Mouse (Mus musculus) urinary bladder, adult 18-20 months (tissue): Measurements from ENCODE around the gene Sp3.
A peak's percentile ranks its signal among the peaks of the same experiment; 100 is the strongest.
"Not testable (repeated sequence)": the region's sequence is repeated elsewhere in the genome, so short reads cannot be mapped to it uniquely, and the experiment has no call there.

Experiments
- DNase-seq, 2 experiments: peaks; one replicate each; pipeline ENCODE4 v3.0.0; 2022; ENCODE audit warnings: low spot score in 2 of 2, mixed read lengths in 2 of 2

Gene Sp3

DNA sequence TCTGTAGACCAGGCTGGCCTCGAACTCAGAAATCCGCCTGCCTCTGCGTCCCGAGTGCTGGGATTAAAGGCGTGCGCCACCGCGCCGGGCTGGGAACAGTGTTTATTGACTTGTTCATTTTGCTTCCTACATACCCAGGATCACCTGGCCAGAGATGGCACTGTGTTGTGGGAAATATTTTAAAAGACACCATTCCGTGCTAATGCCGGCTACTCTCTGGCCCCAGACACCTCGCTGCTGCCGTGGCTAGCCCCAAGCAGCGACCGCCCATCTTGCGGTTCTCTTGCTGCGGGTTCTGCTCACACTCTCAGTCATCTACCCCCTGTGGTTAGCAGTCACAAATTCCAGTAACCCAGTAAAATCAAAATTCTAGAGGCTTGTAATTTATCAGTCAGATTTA is 12.3 kb upstream of the Sp3 start:
- DNase-seq: no peak

DNA sequence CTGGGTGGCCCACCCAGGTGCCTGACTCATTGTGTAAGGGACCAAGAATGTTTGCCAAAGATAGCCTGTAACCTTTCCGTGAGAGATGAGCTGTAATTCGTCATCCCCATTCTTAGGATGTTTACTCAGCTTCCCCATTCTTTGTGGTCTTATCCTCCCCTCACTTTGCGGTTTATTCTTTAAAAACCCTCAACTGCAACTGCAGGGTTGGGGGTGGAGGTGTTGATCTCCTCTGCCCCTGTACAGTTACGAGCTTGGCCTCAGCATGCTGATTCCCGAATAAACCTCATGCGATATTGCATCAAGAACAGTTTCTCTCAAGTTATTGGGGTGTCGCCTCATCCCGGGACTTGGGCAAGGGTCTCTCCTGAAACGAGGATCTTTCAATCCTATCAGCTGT is 8.7 kb upstream of the Sp3 start:
- not testable (repeated sequence) for DNase-seq

DNA sequence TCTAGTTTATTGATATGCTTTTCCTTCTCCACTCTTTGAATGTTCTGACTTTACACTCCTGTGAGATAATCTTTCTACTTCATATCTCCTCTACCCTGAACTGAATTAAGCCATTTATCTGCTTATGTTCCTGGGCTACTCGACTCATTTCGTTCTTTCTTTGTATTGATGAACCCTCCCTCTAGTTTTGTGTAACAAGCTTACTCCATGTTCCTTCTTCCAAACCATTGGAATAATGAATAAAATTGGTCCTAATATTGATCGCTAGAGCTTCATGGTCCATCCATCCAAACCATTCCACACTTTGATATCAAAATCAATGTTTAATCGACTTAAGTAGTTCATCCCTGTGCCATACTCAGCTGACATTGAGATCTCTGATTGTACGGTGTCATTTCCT is 6.4 kb upstream of the Sp3 start, which contains the start of gene Gm11084:
TSS of gene Gm11084 (minus strand) at position 101 of the 400 bp plus-strand sequence.
- DNase-seq: no peak

DNA sequence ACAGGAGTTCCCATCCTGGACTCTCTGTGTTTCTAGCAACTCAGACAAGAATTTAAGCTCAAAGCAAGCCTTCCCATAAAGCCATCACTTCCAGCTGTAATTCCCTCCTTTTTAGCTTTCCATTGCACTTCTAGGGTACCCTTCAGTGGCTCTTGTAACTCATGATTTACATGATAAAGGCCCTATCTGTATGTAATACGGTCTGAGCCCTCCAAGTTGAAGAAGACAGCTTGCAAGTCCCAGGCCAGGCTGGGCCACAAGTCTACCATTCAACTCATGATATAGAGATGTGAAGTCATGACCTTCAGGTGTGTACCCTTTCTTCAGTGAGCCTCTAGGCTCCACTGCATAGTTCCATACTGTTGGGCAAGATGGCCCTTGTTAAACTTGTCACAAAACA is 5.3 kb upstream of the Sp3 start:
- DNase-seq: no peak

DNA sequence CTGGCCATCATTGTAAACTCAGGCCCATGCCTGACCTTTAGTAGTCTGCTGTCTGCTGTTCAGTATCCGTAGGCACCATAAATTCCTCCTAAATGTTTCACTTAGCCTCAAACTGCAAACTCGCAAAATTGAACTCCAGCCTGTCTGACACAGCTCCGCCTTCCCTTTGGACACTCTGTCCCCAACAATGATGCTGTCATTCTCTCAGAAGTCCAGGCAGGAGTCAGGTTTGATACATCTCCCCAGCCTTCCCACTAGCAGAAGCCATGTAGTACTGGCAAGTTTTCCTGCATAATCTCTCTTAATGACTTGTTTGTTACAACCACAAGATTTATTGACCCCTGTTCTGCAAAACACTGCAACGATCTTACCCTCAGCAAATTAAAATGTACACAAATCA is 4.6 kb upstream of the Sp3 start:
- DNase-seq: no peak

DNA sequence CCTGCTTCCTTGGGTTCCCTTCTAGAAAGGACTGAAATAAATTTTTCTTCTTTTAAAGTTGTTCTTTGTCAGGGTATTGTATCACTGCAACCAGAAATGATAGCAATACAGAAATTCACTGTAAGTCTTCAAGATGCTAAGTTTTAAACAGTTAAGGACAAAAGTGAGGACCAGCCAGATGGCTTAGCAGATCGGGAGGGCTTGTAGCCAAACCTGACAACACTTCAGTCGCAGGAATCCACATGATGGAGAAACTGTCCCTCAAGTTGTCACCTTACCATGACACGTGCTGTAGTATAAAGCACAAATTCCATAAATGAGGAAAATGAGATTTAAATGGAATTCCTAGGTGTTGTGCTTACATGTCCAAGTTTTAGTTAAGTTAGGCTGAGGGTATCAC is 3.0 kb upstream of the Sp3 start:
- no peak for DNase-seq

DNA sequence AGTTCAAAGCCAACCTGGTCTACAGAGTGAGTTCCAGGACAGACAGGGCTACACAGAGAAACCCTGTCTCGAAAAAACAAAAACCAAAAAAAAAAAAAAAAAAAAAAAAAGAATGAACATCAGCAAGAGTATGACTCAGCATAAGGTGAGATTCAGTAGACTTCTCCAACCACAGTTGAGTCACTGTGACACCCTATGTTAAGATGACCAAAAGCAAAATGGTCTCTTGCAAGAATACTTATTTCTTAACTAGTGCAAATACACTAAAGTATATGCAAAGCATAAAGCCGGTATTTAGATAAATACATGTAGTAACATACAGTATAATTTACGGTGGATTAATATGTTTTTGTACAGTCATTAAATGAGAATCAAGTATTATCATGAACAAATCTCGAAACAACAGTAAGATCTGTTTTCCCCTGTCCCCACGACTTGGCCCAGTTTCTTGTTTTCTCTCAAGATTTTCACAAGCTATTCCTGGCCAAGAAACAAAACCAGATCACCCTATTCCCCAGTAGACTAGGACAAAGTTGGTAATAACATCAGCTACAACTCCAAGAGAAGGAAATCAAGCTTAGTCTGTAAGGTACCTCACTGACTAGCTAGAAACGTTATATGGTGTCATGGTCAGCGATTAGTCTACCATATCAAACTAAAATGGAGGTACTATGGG is 2.0 kb upstream of the Sp3 start:
- DNase-seq: no peak

DNA sequence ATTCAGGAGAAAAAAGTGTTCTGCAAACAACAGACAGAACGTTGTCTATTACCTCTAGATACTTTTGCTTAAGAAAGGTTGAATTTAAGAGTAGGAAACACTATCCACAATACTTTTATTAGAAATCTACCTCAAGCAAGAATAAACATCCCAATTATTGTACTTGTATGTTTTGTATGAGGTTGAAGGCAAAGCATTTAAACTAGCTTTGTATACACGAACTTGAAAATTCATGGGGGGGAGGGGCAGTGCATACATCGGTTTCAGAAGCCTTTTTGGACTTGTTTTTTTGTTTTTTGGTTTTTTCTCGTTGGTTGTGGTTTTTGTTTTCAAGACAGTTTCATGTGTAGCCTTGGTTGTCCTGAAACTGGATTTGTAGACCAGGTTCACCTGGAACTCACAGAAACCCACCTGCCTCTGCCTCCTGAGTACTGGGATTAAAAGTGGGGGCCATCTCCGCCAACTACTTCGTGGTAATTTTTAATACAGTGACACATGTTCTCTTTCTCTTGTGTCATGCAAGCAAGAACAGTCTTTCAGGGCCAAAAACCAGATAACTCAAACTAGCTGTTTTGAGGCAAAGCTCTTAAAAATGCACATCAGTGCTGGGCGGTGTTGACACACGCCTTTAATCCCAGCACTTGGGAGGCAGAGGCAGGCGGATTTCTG is 1.3 kb upstream of the Sp3 start:
- no peak for DNase-seq

DNA sequence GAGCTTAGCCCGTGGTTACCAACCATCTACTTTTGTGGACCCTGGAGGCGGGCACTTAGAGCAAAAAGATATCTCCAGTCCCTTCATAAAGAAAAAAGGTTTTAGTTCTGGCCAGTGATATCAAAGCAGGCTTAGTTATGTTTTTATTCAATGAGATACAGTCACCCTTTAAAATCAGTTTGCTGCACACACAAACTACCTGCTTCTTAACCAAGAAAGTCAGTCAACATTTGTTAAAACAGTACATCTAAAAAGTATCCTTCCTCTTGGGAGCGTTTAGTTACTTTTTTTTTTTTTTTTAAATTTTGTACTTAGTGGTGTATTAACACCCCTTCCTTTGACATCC is 802 bp upstream of the Sp3 start:
- no peak for DNase-seq

DNA sequence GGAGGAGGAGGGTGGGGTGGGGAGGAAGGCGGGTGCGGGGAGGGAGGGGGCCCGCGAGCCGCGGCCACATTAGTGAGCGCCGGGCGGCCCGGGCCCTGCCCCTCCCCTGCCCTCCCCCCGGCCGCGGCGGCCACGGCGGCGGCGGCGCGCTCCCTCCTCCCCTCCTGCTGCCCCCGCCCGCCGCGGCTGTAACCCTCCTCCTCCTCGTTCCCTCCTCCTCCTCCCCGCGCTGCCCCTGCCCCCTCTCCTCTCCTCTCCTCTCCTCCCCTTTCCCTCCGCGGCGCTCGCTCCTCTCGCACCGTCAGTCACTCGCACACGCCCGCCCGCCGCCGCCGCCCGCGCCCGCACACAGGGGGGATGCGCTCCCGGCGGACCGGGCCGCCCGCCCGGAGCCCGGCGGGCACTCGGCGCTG is 581 bp downstream of the Sp3 start:
- DNase-seq: peak; percentile 56 to 85

DNA sequence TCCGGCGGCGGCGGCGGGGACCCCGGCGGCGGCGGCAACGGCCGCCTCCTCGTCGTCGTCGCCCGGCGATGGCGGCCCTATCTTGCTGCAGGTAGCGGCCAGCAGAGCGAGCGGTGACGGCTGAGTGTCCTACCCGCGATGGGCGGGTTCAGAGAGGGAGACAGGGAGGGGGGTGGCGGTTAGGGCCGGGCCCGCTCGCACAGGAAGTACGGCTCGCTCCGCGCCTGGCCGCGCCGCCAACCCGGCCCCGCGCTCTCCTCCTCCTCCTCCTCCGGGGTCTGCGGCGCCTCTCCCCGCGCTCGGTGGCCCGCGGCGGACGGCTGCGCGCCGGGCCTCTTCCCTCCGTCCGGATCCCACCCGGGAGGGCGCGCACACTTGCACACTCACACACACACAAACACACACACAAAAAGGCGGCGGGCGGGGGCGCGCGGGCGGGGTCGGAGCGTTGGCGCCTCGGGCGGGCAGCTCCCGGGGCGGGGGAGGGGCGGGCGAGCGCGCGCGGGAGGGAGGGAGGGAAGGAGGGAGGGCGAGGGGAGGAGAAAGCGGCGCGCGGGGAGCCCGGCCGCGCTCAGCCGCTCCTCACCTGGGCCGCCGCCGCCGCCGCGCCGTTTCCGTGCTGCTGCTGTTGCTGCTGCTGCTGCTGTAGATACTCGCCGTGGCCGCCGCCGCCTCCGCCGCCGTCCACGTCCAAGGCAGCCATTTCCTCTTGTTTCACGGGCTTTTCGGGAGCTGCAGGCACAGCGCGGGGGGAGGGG is 1.2 kb downstream of the Sp3 start:
- DNase-seq: peak; percentile 82 to 83

DNA sequence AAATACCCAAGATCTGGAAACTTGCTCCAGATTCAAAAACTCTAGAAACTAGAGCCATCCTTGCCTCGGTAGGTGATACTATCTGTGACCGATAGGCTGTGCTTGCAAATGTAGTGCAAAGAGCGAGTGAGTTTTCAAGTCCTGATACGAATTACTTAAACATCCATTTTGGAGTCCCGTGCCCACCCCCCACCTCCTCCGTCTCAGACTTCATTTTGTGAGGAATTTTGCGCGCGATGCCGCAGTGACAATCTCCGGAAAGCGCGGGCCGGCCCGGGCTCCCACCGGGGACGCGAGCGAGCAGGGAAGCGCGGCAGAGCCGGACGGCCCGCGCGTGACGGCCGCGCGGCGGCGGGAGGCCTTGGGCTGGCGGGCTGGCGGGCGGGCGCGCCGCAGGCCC is 1.8 kb downstream of the Sp3 start:
- peak in 1 of 2 experiments; percentile 15 for DNase-seq

DNA sequence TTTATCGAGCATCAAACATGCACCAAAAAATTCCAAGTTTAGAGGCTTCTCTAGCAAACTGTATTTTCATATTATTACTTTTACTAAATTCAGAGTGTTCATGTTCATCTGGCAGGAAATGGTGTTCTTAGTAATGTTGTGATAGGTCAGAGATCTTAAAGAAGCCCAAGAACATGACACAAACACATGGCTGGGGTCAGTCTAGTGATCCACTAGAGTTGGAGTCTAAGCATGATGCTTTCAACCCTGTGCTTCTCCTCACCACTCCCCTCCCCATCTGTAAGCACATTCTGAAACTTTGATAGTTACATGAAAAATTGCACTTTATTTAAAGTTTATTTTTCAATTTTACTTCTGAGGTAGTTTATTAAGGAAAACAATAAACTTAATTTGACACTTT is 3.0 kb downstream of the Sp3 start:
- DNase-seq: no peak

DNA sequence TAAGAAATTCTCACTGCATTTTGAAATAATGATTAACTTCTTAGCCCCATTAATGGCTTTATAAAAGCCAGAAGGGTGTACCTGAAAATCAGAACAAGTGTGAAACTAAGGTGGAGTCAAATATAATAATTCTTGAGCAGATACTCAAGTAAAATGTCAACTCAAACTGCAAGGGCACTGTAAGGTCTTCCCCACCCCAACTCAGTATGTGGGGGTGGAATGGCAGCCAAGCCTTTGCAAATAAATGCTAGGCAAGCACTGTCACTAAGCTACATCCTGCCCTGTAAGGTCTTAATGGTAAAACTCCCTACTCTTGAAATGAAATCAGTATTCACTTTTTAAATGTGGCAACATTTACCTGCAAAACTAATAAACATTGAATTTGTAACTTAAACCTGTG is 4.2 kb downstream of the Sp3 start:
- DNase-seq: no peak

DNA sequence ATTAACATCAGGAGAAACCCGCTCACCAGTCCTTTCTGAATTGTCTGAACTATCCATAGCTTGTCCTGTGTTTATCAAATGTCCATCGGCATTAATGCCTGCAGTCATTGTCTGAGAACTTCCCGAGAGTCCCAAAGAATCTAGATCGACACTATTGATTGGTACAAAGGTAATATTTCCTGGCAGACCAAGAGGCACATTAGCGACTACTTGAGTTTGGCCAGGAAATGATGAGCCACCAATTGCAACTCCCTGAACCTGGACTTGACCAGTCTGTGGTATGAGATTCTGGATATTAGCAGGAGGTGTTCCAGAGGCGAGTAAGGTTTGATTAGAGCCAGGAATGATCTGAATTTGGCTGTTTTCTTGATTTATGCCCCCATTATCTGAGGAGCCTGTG is 9.4 kb downstream of the Sp3 start:
- no peak for DNase-seq

DNA sequence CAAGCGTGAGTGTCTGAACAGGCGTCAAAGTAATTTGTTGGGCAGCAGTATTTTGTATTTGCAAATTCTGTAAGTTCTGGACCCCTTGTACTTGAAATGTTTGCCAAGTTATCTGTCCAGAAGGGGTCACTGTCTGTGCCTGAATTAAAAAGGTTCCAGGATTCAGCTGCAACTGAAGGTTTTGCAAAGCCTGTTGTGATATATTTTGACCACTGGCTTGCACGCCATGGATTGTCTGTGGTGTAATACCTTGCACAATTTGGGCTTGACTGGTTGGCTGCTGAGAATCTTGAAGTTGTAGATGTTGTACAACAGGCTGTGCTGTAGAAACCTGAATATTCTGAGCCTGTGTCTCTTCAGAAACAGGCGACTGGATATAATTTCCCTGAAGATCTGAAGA is 9.9 kb downstream of the Sp3 start:
- DNase-seq: no peak

DNA sequence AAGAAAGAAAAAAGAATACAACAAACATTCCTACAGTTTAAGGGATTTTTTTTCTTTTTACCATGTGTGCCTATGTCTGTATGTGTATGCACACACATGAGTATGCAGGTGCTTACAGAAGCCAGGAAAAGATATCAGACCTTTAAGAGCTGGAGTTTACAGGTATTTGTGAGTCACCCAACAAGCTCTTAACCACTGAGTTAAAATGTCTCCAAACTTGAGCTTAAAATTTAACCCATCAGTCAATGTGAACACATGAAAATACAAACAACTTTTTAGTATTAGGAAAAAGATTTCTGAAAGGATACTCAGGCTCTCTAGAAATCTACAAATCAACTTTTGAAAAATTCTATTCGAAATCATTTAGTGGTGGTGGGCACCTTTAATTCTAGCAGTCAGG is 11.7 kb downstream of the Sp3 start:
- DNase-seq: no peak

DNA sequence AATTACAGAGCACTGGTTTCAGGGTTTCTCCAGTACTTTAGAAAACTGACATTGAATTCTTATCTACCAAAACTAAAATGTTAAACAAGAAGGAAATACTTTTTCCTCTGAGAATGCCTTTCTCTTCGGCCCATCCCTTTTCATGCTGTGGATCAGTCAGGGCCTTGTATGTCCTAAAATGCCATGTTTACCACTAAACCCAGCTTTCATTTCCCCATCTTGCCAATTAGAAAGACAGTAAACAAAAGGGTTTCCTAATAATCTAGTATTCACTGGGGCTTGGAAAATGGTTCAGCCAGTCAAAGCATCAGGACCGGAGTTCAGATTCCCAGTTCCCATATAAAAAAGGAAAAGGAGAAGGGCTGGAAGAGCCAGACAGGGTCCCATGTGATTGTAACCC is 14.8 kb downstream of the Sp3 start:
- no peak for DNase-seq

DNA sequence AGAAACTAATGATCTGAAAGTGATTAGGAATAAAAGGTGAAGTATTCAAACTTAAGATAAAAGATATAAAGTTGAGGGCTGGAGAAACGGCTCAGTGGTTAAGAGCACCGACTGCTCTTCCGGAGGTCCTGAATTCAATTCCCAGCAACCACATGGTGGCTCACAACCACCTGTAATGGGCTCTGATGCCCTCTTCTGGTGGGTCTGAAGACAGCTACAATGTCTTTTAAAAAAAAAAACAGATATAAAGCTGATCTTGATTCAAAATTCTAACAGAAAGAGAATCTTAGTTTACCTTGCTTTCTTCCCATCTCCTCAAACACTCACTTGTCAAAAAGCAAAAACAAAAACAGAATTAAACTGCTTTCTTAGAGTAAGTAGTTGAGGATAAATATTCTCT is 23.8 kb downstream of the Sp3 start:
- DNase-seq: no peak

DNA sequence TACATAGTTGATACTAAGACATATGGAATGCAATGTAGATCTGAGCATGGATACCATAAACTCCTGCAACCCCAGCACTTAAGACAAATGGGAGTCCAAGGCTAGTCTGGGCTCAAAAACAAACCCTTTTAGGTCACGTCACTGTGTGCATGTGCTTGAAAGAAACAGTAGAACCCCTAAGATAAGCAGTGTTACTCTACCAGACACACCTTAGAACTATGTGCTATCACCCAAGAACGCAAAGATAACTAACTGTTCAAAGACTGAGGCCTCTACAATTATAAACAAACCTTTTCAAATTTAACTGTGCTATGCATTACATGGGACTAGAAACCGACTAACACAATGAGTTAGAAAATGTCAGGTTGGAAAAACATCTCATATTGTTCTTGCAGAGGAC is 27.3 kb downstream of the Sp3 start:
- DNase-seq: no peak

DNA sequence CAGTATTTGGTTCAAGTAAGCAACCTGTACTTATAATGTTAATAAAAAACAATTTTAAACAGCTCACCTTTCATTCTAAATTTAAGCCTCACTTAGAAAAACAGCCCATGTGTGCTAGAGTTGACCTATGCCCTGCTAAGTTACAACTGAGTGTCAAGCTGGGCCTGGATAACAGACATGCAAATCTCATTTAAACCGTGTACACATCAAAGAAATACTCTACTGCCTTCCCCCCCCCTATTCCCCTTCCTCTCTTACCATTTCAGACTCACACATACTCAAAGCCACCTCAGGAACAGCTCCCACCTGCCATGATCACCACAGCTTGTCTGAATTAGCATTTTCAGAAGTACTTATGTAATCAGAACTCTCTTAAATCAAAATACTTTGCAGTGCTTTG is 44.3 kb downstream of the Sp3 start:
- no peak for DNase-seq

DNA sequence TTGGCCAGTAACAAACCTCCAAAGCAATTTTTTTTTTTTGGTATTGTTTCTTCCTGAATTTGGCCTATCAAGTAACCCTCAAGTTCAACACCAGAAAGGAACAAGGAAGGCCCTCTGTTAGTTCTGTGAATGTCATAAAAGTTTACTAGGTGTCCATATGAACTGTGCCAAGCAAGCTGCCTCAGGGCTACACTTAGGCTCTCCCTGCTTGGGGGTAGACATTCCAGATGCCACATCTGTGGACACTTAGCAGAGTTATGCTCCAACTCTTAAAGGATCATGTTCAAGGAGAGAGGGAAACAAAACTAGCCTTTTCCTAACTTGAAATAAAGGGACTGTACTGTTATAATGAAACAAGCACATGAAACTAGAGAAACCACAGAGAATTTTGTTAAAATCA is 48.1 kb downstream of the Sp3 start:
- no peak for DNase-seq

DNA sequence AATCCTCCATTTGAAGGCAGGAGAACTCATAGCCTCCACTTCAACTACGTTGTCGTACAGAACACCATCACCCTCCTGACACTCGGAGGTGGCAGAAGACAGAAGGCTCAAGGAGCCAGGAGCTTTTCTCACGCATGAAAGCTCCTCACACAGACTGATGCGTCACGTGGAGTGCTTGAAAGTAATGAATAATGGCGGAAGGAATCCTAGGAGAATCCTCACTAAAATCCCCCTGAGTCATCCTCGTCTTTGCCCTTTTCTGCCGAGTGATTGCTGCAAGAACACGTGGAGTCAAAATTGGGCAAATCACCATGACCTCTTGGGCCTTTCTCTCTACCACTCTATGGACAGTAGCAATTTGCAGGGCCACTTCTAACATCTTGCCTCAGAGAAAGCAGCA is 55.3 kb downstream of the Sp3 start:
- no peak for DNase-seq
